Mouse (Mus musculus) stomach, postnatal 0 days (tissue): ENCODE results near the gene Glipr1l2.

Experiments
- CTCF ChIP-seq: IDR thresholded peaks from 2 replicates; pipeline ENCODE4 v1.5.1; 2016; ENCODE audit warnings: antibody characterized with exemption, low read depth, mild to moderate bottlenecking, moderate library complexity
- EP300 ChIP-seq: optimal IDR thresholded peaks from 2 replicates; pipeline ENCODE3; 2016; ENCODE audit warnings: antibody characterized with exemption

GRCm38 (mm10) chr10:112059702-112060582 is 23.2 kb upstream of the Glipr1l2 start, which contains the start of gene Glipr1l1:
- TF ChIP-seq CTCF, result peak; percentile 68
- no peak for TF ChIP-seq EP300
